Comparison of ENCODE assay signal across 8 mouse cellular contexts in the genomic region with DNA sequence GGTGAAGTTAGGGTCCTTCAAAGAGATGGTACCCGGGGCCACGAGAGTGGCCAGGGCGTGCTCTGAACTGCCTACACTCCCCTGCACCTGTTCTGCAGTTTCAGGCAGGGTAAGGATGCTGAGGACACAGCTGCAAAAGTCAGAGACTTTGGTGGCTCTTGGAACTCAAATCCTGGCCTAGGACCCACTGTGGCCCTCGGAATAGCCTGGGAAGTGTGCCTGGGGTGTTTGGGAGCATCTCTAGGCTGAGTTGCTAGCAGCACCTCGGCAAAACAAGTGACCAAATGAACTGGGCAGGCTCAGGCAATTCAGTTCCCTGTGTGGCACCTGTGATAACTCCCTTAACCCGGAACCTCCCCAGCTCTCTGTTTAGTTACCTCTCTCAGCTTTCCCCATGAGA. TPM values are rescaled to one million over a fixed set of nuclear protein-coding genes. Genes with fewer than 3 reads are reported as not detected.
A peak's percentile ranks its signal among the peaks of the same experiment; 100 is the strongest.
DNase-seq lines count a peak whose midpoint lies in the region; ATAC-seq and TF ChIP-seq lines count a peak whose summit lies in the region.

No protein-coding gene starts in this region.

- H3K9me3 ChIP-seq in kidney, embryonic 16.5 days (ENCODE audit: low read length) = no peaks in the 10 kb centered on the region
- H3K9me3 ChIP-seq in embryonic facial prominence, embryonic 14.5 days (ENCODE audit: control insufficient read depth, low read length) = no peaks in the 10 kb centered on the region
- H3K9me3 ChIP-seq in intestine, postnatal 0 days (ENCODE audit: control insufficient read depth) = no peaks in the 10 kb centered on the region
- H3K9me3 ChIP-seq in neural tube, embryonic 14.5 days (ENCODE audit: control insufficient read depth, low read length) = no peaks in the 10 kb centered on the region

- peaks cover 31% of the 10 kb centered on the region for H3K27me3 ChIP-seq in kidney, embryonic 16.5 days (ENCODE audit: insufficient read depth, low read length)
- H3K27me3 ChIP-seq in embryonic facial prominence, embryonic 14.5 days (replicated peaks; ENCODE audit: control insufficient read depth, insufficient read depth, low read length) = peaks cover 44% of the 10 kb centered on the region
- H3K27me3 ChIP-seq in intestine, postnatal 0 days (replicated peaks; ENCODE audit: control insufficient read depth, insufficient read depth, low read length) = peaks cover 26% of the 10 kb centered on the region
- peaks cover 21% of the 10 kb centered on the region for H3K27me3 ChIP-seq in neural tube, embryonic 14.5 days (ENCODE audit: control insufficient read depth, insufficient read depth, low read length)

- WGBS in kidney, embryonic 16.5 days = 15% methylated on average over 6 of the region's 6 CpGs
- WGBS in embryonic facial prominence, embryonic 14.5 days = 20% methylated on average over 6 of the region's 6 CpGs
- WGBS in intestine, postnatal 0 days = 18% methylated on average over 6 of the region's 6 CpGs
- 18% methylated on average over 6 of the region's 6 CpGs for WGBS in neural tube, embryonic 14.5 days

- peak overlapping the region; percentile 74 for H3K4me3 ChIP-seq in kidney, embryonic 16.5 days (ENCODE audit: low read length)
- H3K4me3 ChIP-seq in embryonic facial prominence, embryonic 14.5 days (ENCODE audit: low read depth, low read length) = peak overlapping the region; percentile 63
- H3K4me3 ChIP-seq in intestine, postnatal 0 days (ENCODE audit: low read depth, low read length) = peak overlapping the region; percentile 63
- peak overlapping the region; percentile 50 for H3K4me3 ChIP-seq in neural tube, embryonic 14.5 days (ENCODE audit: low read depth, low read length)

- peaks cover 22% of the 10 kb centered on the region for H3K4me1 ChIP-seq in kidney, embryonic 16.5 days (ENCODE audit: insufficient read depth, low read length)
- H3K4me1 ChIP-seq in embryonic facial prominence, embryonic 14.5 days (ENCODE audit: control insufficient read depth, insufficient read depth, low read length) = peaks cover 6% of the 10 kb centered on the region; the same call in 1 of the 2 replicates
- H3K4me1 ChIP-seq in intestine, postnatal 0 days (replicated peaks; ENCODE audit: control insufficient read depth, insufficient read depth, low read length) = no peaks in the 10 kb centered on the region; the same call in 1 of the 2 replicates
- peaks cover 4% of the 10 kb centered on the region for H3K4me1 ChIP-seq in neural tube, embryonic 14.5 days (ENCODE audit: control insufficient read depth, insufficient read depth, low read length)

- peak overlapping the region; percentile 73; the same call in 1 of the 2 replicates for H3K9ac ChIP-seq in kidney, embryonic 16.5 days (replicated peaks; ENCODE audit: low read length)
- H3K9ac ChIP-seq in embryonic facial prominence, embryonic 14.5 days (ENCODE audit: low read depth, low read length) = no peak overlapping the region
- no peak overlapping the region for H3K9ac ChIP-seq in intestine, postnatal 0 days (ENCODE audit: low read depth, low read length)
- no peak overlapping the region for H3K9ac ChIP-seq in neural tube, embryonic 14.5 days (replicated peaks; ENCODE audit: low read depth, low read length)

- no peak overlapping the region for H3K27ac ChIP-seq in kidney, embryonic 16.5 days (ENCODE audit: low read length)
- no peak overlapping the region for H3K27ac ChIP-seq in embryonic facial prominence, embryonic 14.5 days (replicated peaks; ENCODE audit: low read depth, low read length)
- H3K27ac ChIP-seq in intestine, postnatal 0 days (ENCODE audit: low read depth, low read length) = no peak overlapping the region
- no peak overlapping the region for H3K27ac ChIP-seq in neural tube, embryonic 14.5 days (ENCODE audit: low read depth, low read length)

- no peaks in the 10 kb centered on the region for H3K36me3 ChIP-seq in kidney, embryonic 16.5 days (ENCODE audit: insufficient read depth, low read length)
- no peaks in the 10 kb centered on the region for H3K36me3 ChIP-seq in embryonic facial prominence, embryonic 14.5 days (ENCODE audit: control insufficient read depth, insufficient read depth, low read length)
- no peaks in the 10 kb centered on the region for H3K36me3 ChIP-seq in intestine, postnatal 0 days (ENCODE audit: control insufficient read depth, insufficient read depth)
- H3K36me3 ChIP-seq in neural tube, embryonic 14.5 days (ENCODE audit: control insufficient read depth, insufficient read depth, low read length) = no peaks in the 10 kb centered on the region

- no peak for ATAC-seq in kidney, embryonic 16.5 days (ENCODE audit: low FRiP score, low TSS enrichment)
- ATAC-seq in embryonic facial prominence, embryonic 14.5 days (ENCODE audit: low read depth) = no peak
- no peak for ATAC-seq in intestine, postnatal 0 days
- ATAC-seq in neural tube, embryonic 14.5 days (ENCODE audit: low read depth) = no peak

- DNase-seq in kidney, postnatal 10 days = no peak
- no peak for DNase-seq in embryonic facial prominence, embryonic 14.5 days (ENCODE audit: low spot score)
- no peak for DNase-seq in layer of hippocampus, postnatal 25 days (ENCODE audit: extremely low spot score in 1 of 2, low spot score in 1 of 2)
- no peak for DNase-seq in urinary bladder, postnatal 14 days (ENCODE audit: low spot score)
- no peak for DNase-seq in right cerebral cortex, adult 2 months (ENCODE audit: low spot score in 2 of 2)

- H3K4me2 ChIP-seq in kidney, embryonic 16.5 days (replicated peaks; ENCODE audit: low read depth, low read length) = peak overlapping the region; percentile 100
- H3K4me2 ChIP-seq in embryonic facial prominence, embryonic 14.5 days (ENCODE audit: low read depth, low read length) = peak overlapping the region; percentile 98
- H3K4me2 ChIP-seq in intestine, postnatal 0 days (replicated peaks; ENCODE audit: low read depth) = peak overlapping the region; percentile 97
- no peak overlapping the region; the same call in 1 of the 2 replicates for H3K4me2 ChIP-seq in neural tube, embryonic 14.5 days (ENCODE audit: low read depth, low read length)

- no peak for TF ChIP-seq CTCF in intestine, postnatal 0 days (IDR thresholded peaks at IDR 0.05; ENCODE audit: low read depth)

RNA-seq across cellular contexts. Expression of a gene that starts 1.2 kb away (rescaled TPM):
- 6.3 and 7.6 TPM in 2 replicates for polyA plus RNA-seq in kidney, embryonic 16.5 days (2015; fragmentation: Nextera tagmentation; extraction: Ambion mirVana)
- 26.3 and 38.8 TPM in 2 replicates for polyA plus RNA-seq in embryonic facial prominence, embryonic 14.5 days (2014; fragmentation: Nextera tagmentation; extraction: Ambion mirVana)
- polyA plus RNA-seq in intestine, postnatal 0 days (2015; fragmentation: Nextera tagmentation; extraction: Ambion mirVana) = 4.7 and 5.2 TPM in 2 replicates
- 2.1 and 3.3 TPM in 2 replicates for polyA plus RNA-seq in neural tube, embryonic 14.5 days (2014; fragmentation: Nextera tagmentation; extraction: Ambion mirVana)
- total RNA-seq in layer of hippocampus, postnatal 25 days (2021) = 10 to 100 TPM; 20.7 to 20.9 TPM
